Mouse (Mus musculus): ENCODE measurements at regions not wholly inside any gene's neighbourhood (a gene's known extent, or its start where the extent isn't known, plus 50 kb on each side); places are given as distances from the start of the nearest gene placed in this dataset.

- DNase-seq, result no peak
Measured at GRCm38 (mm10) chr5:106320039-106320438, 137.9 kb downstream of the Barhl2 start.

- peak; percentile 10 to 32 for DNase-seq
Measured at GRCm38 (mm10) chr5:106318246-106318645, 139.7 kb downstream of the Barhl2 start.

GRCm38 (mm10) chr5:106313874-106314273 lies 144.1 kb downstream of the Barhl2 start:
- no peak for DNase-seq

- DNase-seq, result no peak
Measured at GRCm38 (mm10) chr5:106301372-106301771, 156.6 kb downstream of the Barhl2 start.

GRCm38 (mm10) chr5:106296721-106297120 lies 161.2 kb downstream of the Barhl2 start:
- peak in 1 of 2 experiments; percentile 4 for DNase-seq

GRCm38 (mm10) chr5:106295993-106296392 lies 162.0 kb downstream of the Barhl2 start:
- DNase-seq, result no peak

- no peak for DNase-seq
Measured at GRCm38 (mm10) chr5:106295538-106295937, 162.4 kb downstream of the Barhl2 start.

GRCm38 (mm10) chr5:106292387-106293229 lies 165.4 kb downstream of the Barhl2 start:
- peak in 1 of 2 experiments; percentile 2 for DNase-seq

GRCm38 (mm10) chr5:106285152-106285551 lies 172.8 kb downstream of the Barhl2 start:
- no peak for DNase-seq

- DNase-seq, result no peak
Measured at GRCm38 (mm10) chr5:106284731-106285130, 173.2 kb downstream of the Barhl2 start.

GRCm38 (mm10) chr5:106282646-106283045 lies 175.3 kb downstream of the Barhl2 start:
- no peak for DNase-seq

GRCm38 (mm10) chr5:106277786-106278185 lies 180.2 kb downstream of the Barhl2 start:
- no peak for DNase-seq

GRCm38 (mm10) chr5:106277231-106277630 lies 180.7 kb downstream of the Barhl2 start:
- DNase-seq, result no peak

GRCm38 (mm10) chr5:106276186-106276585 lies 181.8 kb downstream of the Barhl2 start:
- DNase-seq, result peak in 1 of 2 experiments; percentile 30

GRCm38 (mm10) chr5:106274617-106275016 lies 183.3 kb downstream of the Barhl2 start:
- DNase-seq, result peak in 1 of 2 experiments; percentile 12

GRCm38 (mm10) chr5:106264536-106264935 lies 193.4 kb downstream of the Barhl2 start:
- no peak for DNase-seq

- no peak for DNase-seq
Measured at GRCm38 (mm10) chr5:106257179-106257578, 200.8 kb downstream of the Barhl2 start.

GRCm38 (mm10) chr5:106229154-106229553 lies 228.8 kb downstream of the Barhl2 start:
- DNase-seq, result no peak

- no peak for DNase-seq
Measured at GRCm38 (mm10) chr5:106224141-106224540, 233.8 kb downstream of the Barhl2 start.

- DNase-seq, result no peak
Measured at GRCm38 (mm10) chr5:106209543-106209942, 248.4 kb downstream of the Barhl2 start.

GRCm38 (mm10) chr5:106207706-106208105 lies 250.3 kb downstream of the Barhl2 start:
- no peak for DNase-seq

- no peak for DNase-seq
Measured at GRCm38 (mm10) chr5:106205724-106206123, 252.2 kb downstream of the Barhl2 start.

- DNase-seq, result no peak
Measured at GRCm38 (mm10) chr5:106200631-106201030, 257.3 kb downstream of the Barhl2 start.

GRCm38 (mm10) chr5:106199061-106199460 lies 258.9 kb downstream of the Barhl2 start:
- no peak for DNase-seq

- no peak for DNase-seq
Measured at GRCm38 (mm10) chr5:106191141-106191540, 266.8 kb downstream of the Barhl2 start.

Data from kidney, postnatal 36 days (tissue).